Mouse (Mus musculus) gastrocnemius, adult 2 months (tissue): ENCODE results near the gene Mrps33. TPM values are rescaled to one million over a fixed set of nuclear protein-coding genes. Genes with fewer than 3 reads are reported as not detected.

Experiments
- DNase-seq: peaks from one replicate; pipeline ENCODE4 v3.0.0; 2022
- H3K27ac ChIP-seq: fragments of 200-600 bp; 2 replicates; pipeline ENCODE4 v1.8.1; 2022; ENCODE audit warnings: mild to moderate bottlenecking
- H3K4me3 ChIP-seq: fragments of 200-600 bp; 2 replicates; pipeline ENCODE4 v1.8.1; 2022; ENCODE audit warnings: mild to moderate bottlenecking, moderate library complexity
- CTCF ChIP-seq: fragments of 200-600 bp; IDR thresholded peaks from 2 replicates; pipeline ENCODE4 v1.8.1; 2022; ENCODE audit warnings: antibody characterized with exemption, mild to moderate bottlenecking, moderate library complexity
- intact Hi-C: fragments of 180-260 bp; cut with DNase I; formaldehyde crosslinking; loops from one replicate; pipeline ENCODE4 v1.15.1; 2025
- total RNA-seq, 2 experiments: library from RNA; stranded (reverse); gene quantifications; 2 replicates each; pipeline ENCODE4 v1.2.3; 2021

Gene Mrps33
- total RNA-seq, 2 experiments from 2014 or later: 48.4 to 70.0 TPM

DNA sequence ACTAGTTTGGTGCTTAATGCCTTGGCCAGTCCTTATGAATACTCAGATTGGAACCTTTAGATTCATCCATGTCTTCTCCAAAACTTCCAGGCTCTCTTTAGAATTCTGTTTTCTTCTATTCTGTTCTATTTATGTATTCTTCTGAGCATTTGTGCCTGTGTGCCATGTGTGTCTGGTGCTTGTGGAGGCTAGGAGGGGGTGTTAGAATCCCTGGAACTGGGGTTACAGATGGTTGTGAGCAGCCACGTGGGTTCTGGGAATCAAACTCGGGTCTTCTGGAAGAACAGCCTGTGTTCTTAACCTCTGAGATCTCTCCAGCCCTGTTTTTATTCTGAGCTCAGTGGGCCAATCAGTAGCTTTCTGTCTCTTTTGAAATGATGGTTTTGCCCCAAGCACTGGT, 13.7 kb downstream of the Mrps33 start:
- no peak overlapping the region for H3K27ac ChIP-seq
- no peak overlapping the region for H3K4me3 ChIP-seq
- intact Hi-C loops: no loop called here
- no peak for DNase-seq
- no peak for TF ChIP-seq CTCF

DNA sequence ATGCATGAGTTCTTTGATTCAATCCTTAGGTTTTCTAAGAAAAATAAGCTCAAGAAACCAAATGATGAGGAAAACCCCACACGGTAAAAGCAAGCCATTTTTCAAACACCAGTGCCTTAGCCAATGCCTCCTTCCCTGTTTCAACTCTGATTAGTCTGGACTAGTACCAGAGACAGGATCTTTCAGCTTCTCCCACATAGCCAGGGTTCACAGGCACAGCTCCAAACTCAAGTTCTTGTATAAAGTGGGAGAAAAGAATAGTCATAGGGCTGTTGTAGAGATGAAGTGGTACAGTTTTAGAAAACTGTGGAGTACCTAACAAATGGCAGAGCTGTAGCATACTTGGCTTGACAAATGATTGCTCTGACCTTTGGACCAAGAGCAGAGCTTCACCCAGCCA, 14.6 kb downstream of the Mrps33 start:
- DNase-seq: no peak
- H3K4me3 ChIP-seq: no peak overlapping the region
- intact Hi-C loops: no loop called here
- no peak for TF ChIP-seq CTCF
- H3K27ac ChIP-seq: no peak overlapping the region

DNA sequence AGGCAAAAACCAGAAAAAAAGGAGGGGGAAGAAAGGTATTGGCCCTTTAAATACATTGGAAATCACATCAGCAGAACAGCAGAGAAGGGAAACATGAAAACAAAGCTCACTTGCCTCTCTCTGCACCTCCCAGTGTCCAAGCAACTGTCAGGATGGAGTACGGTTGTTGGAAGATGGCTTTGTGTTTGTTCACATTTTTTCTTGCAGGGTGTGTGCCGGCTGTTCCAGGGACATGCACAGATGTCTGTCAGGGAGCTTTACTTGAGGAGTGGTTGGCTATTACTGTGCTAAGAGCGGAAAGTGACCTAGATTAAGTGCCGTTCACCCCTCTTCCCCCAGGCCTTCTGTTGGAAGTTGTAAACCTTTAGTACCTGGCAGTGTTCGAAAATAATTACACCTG, 19.0 kb downstream of the Mrps33 start:
- intact Hi-C loops: no loop called here
- TF ChIP-seq CTCF: no peak
- no peak for DNase-seq
- Histone ChIP-seq H3K27ac (no peak overlapping the region), H3K4me3 (no peak overlapping the region)

DNA sequence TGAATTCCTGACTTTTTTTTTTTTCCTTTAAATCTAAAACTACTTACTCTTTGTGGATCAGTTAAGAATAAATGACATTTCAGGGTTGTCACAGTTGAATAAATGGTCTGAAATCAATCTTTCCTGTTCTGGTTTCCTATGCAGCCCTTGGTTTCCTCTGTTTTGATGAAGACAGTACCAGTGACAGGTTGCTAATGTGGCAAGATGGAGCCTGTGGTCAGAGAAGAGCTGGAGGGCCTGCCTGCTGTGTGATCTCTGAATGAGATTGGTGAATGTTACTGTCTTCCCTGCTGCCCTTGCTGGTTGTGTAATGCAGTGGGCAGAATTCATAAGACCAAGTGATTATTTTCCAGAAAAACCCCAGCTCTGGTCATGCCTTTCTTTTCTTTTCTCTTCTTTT, 22.4 kb downstream of the Mrps33 start:
- no peak for DNase-seq
- no peak for TF ChIP-seq CTCF
- H3K27ac ChIP-seq: no peak overlapping the region
- no peak overlapping the region for H3K4me3 ChIP-seq
- intact Hi-C loops: no loop called here

DNA sequence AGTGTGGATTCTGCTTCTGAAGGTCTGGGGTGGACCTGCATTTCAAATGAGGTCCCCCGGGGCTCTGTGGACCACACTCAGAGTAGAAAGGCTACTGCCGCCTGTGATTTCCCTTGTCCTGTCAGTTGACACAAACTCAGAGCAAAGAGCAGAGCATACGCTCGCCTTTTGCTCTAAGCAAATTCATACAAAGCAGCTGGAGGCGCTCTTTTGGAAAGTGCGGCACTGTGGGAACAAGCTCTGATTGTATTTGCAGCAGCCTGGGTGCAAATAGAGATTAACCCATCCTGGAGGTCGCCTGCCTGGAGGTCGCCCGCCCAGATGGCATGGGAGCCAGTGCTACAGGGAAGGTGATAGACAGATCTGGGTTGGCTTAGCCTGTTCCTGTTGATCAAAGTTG, 23.0 kb downstream of the Mrps33 start:
- DNase-seq: no peak
- Histone ChIP-seq H3K4me3 (no peak overlapping the region), H3K27ac (no peak overlapping the region)
- intact Hi-C loops: no loop called here
- no peak for TF ChIP-seq CTCF

DNA sequence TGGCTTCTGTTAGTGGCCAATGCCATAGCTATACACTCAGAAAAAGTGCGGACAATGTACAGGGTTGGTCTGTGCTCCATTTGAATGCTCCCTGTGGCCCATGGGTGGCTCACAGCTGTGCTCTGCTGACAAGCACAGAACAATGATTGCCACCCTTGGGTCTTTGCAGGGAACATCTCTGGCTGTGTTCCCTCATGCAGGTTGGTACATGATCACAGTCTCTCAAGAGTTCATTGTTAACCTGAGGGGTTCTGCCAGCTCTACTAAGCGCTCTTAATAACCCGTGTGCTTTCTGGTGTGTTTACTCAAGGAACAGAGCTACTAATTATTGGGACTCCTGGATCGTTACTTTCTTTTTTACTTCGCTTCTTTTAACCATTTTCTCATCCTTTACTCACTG, 24.8 kb downstream of the Mrps33 start:
- TF ChIP-seq CTCF: no peak
- H3K4me3 ChIP-seq: no peak overlapping the region
- no peak overlapping the region for H3K27ac ChIP-seq
- no peak for DNase-seq
- intact Hi-C loops: no loop called here

DNA sequence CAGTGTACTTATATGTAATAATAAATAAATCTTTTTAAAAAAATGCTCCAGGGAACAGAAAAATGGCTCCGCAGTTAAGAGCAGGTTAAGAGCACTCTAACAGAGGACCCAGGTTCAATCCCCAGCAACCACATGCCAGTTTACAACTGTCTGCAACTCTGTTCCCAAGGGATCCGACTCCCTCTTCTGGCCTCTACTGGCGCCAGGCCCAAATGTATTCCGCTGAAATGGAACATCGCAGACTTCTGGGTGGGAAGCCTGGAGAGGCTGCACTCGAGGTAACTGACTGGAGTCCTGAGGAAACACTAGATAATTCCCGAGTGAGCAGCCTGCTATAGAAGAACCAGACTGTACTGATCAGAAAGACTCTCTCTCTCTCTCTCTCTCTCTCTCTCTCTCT, 27.3 kb downstream of the Mrps33 start:
- intact Hi-C loops: loop anchor here (2.0 to 5.0 kb wide), 4 partner anchors 61 to 321 kb away; no protein-coding TSS in a partner anchor
- Histone ChIP-seq H3K27ac (no peak overlapping the region), H3K4me3 (no peak overlapping the region)
- DNase-seq: peak; percentile 22
- TF ChIP-seq CTCF: no peak

DNA sequence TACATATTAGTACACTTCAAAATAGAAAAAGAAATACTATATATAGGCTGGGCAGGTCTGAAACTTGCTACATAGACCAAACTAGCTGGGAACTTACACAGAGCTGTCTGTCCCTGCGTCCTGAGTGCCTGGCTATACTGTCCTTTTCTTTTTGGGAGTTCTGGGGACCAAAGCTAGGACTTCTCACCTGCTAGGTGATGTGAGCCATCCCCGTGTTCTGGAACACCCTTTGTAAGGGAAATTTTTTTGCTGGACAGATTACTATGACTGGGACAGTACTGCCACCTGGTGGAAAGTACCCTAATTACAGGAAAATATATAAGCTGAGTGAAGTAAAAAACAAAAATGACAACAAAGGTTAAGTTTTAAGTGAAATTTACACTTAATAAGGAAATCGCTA, 28.2 kb downstream of the Mrps33 start:
- Histone ChIP-seq H3K4me3 (no peak overlapping the region), H3K27ac (no peak overlapping the region)
- peak; percentile 82 for TF ChIP-seq CTCF
- intact Hi-C loops: loop anchor here (2.0 to 5.0 kb wide), 4 partner anchors 60 to 320 kb away; no protein-coding TSS in a partner anchor
- DNase-seq: no peak

DNA sequence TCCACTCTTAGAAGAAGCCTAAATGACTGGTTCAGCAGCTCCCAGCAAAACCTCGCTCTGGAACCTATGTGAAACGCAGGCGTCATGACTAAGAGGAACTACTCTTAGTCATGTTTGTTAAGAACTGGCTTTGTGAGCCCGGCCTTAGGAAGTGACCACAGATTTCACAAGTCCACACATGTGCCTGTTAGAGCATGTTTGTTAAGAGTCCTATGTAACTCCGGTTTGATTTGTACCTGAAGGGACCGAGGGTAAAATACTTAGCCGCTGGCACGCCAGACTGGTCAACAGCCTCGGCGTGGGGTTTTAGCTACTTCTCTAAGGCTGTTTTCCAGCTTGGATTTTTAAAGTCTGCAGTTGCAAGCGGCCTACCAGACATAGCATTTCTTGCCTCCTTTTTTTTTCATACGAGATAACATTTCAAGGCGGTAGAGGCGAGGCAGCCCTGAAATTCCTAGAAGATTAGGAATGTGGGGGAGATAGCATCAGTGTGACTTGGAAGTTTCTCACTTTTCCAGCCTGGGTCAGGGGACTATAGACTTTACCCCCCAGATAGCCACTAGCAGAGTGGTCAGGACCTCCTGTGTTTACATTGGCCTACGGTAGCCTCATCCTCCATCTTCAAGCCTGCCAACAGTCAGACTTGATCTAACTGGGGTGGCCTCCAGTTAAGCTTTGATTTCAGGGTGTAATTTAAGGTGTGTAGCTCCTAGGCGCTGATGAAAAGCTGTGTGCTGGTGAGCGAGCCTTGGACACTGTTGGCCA, 28.8 kb downstream of the Mrps33 start:
- H3K4me3 ChIP-seq: peak overlapping the region; percentile 62
- intact Hi-C loops: loop anchor here (2.0 to 5.0 kb wide), 4 partner anchors 60 to 319 kb away; no protein-coding TSS in a partner anchor
- no peak for DNase-seq

DNA sequence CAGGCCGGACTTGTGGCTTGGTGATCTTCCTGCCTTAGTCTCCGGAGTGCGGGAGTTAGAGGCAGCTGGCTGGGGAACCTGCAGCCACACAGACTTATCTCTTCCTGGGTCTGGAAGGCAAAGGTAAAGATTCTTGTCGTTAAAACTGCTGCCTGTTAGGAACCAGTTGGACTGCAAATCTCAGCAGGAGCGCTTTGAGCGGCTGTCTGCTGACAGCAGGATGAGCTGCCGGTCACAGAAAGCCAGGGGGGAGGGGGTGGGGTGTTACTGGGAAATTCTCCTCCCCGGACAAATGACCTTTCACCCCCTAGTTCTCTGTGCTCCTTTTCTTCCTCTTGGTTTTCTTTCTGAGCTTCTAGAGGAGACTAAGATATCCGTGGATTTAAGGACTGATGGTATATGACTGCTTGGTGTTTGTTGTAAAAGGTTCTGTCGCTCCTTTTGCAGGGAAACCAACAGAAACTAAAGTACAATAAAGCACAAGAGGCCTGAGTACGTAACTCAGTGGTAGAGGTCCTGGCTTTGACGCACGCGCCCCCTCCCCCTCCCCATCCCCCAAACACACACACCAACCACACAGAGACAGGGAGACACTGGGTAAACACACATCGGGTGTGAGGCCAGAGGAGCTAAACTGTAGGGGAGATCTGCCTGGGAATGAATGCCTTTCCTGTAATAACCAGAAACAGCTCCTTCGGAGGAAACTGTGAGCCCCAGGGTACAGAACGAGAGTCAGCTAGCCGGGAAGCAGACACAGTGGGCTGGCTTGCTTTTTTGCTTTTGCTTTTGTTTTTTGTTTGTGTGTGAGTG, 29.7 kb downstream of the Mrps33 start:
- Histone ChIP-seq H3K27ac (peak overlapping the region; percentile 62), H3K4me3 (peak overlapping the region; percentile 62)
- no peak for TF ChIP-seq CTCF
- peak; percentile 23 for DNase-seq
- intact Hi-C loops: loop anchor here (5.0 kb wide), 3 partner anchors 59 to 214 kb away; no protein-coding TSS in a partner anchor

More for the DNA sequence above, 28.8 kb downstream of the Mrps33 start:
- peak overlapping the region; percentile 62 for H3K27ac ChIP-seq
- TF ChIP-seq CTCF: no peak

DNA sequence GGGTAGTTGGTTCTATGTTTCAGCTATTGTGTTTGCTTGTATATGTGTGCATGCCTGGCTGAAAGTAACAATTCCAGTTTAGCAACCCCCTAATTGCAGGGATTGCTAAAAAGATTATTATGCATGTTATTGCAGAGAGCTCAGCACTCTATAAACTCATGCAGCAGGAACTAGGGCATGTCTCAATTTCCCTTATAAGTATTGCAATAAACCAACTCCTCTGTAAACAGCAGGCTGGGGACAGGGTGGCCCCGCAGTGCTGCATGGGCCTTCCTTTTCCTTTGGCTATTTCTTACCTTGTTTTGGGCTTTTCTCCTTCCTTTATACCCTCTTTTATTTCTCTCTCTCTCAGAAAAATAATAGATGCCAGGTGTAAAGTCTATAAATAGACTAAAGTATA, 32.3 kb downstream of the Mrps33 start:
- intact Hi-C loops: no loop called here
- Histone ChIP-seq H3K27ac (no peak overlapping the region), H3K4me3 (no peak overlapping the region)
- no peak for TF ChIP-seq CTCF
- DNase-seq: no peak

DNA sequence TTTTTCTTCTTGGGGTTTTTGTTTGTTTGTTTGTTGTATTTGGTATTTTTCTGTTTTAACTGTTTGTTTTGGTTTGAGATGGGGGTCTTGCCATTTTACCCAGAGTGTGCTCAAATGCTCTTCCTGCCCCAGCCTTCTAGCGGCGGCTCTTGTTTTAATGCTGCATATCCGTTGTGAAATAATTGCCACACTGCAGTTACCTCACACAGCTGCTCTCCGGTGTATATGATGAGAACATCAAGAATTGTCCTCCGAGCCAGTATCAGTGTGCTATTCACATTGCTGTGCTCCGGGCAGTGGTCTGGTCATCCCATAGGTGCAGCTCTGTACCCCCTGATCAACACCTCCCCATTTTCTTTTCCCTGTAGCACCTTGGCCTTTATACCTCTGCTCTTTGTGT, 34.5 kb downstream of the Mrps33 start:
- H3K27ac ChIP-seq: no peak overlapping the region
- DNase-seq: no peak

DNA sequence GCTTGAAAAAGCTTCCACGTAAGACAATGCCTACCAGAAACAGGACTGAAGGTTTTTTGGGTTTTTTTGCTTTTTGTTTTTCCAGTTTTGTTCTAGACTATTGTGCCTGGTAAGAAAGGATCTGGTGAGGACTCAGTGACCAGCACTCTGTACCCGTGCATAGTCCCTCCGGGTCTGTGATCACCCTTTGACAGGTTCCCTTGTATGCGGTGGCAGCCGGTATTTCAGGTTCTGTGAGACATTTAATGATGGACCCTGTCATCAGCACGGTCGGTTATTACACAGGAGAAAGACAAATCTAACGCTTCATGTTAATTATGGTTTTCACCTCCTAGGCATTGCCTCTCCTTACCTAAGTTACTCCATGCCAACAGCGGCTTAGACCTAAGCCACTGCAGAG, 35.8 kb downstream of the Mrps33 start:
- intact Hi-C loops: no loop called here
- Histone ChIP-seq H3K27ac (no peak overlapping the region), H3K4me3 (no peak overlapping the region)
- no peak for DNase-seq
- TF ChIP-seq CTCF: no peak

More for the DNA sequence above, 34.5 kb downstream of the Mrps33 start:
- no peak overlapping the region for H3K4me3 ChIP-seq
- no peak for TF ChIP-seq CTCF
- intact Hi-C loops: no loop called here
